Mouse (Mus musculus) heart, adult 2 months (tissue): Measurements from ENCODE around the gene St8sia1.

ENCODE experiments used
- CTCF ChIP-seq: fragments of 200-600 bp; IDR thresholded peaks from 2 replicates; pipeline ENCODE4 v1.8.1; 2022; ENCODE audit warnings: antibody characterized with exemption, mild to moderate bottlenecking, moderate library complexity
- EP300 ChIP-seq: fragments of 200-500 bp; IDR thresholded peaks from 2 replicates; pipeline ENCODE4 v1.6.1; 2011; ENCODE audit warnings: low read depth, low read length, control low read depth; ENCODE audit not compliant: insufficient read depth
- POLR2A ChIP-seq: fragments of 200-500 bp; IDR thresholded peaks from 2 replicates; pipeline ENCODE4 v1.6.1; 2011; ENCODE audit warnings: mild to moderate bottlenecking, low read depth, low read length, control low read depth; ENCODE audit not compliant: insufficient read depth

DNA sequence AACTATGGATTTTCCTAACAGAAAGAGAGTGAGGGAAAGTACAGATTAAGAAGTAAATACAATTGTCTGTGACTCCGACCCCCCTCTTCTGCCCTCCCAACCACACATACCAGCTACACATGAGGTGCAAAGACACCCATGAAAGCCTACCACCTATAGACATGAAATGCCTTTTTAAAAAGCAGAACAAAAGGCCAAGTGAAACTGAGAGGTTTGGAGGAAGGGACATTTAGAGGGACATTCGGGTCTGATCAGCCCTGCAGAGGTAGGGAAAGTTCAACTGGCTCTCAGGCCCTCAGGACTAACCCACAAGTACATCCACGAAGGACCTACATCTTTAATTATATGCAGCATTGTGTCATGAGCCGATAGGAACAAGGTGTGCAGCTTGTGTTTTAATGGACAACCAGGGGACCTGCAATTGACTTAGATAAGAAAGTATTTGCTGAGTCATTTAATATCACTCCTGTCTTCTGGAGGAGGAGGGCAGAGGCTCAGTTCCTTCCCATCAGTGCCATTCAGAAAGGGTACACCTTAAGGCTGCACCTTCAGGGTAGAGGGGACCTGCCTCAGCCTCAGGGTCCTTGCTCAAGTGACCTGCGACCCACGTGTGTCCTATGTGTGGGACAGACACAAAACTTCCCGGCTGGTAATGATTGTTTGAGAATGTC, 164.4 kb downstream of the St8sia1 start:
- no peak for TF ChIP-seq CTCF
- TF ChIP-seq POLR2A = no peak
- no peak for TF ChIP-seq EP300
